Mouse (Mus musculus) liver, embryonic 12.5 days (tissue): ENCODE measurements at regions not wholly inside any gene's neighbourhood (a gene's known extent, or its start where the extent isn't known, plus 50 kb on each side); places are given as distances from the start of the nearest gene placed in this dataset.
"Not testable (repeated sequence)": the region's sequence is repeated elsewhere in the genome, so short reads cannot be mapped to it uniquely, and the experiment has no call there.

Source experiments
- ATAC-seq: fragments of 200-750 bp; cut with Nextera tagmentation; 2 replicates; pipeline ENCODE4 v1.8.0; 2017; ENCODE audit warnings: moderate number of reproducible peaks, mild to moderate bottlenecking, moderate library complexity
- H3K27ac ChIP-seq: fragments of 300-500 bp; sonication (generic); 2 replicates; pipeline ENCODE4 v1.5.1; 2016; ENCODE audit warnings: mild to moderate bottlenecking
- H3K27me3 ChIP-seq: fragments of 300-500 bp; sonication (generic); replicated peaks from 2 replicates; pipeline ENCODE4 v1.6.1; 2016; ENCODE audit warnings: mild to moderate bottlenecking, moderate library complexity
- H3K36me3 ChIP-seq: fragments of 300-500 bp; sonication (generic); 2 replicates; pipeline ENCODE4 v1.6.1; 2016; ENCODE audit warnings: mild to moderate bottlenecking, moderate library complexity
- H3K4me1 ChIP-seq: fragments of 300-500 bp; sonication (generic); 2 replicates; pipeline ENCODE4 v1.6.1; 2016
- H3K4me2 ChIP-seq: fragments of 300-500 bp; sonication (generic); 2 replicates; pipeline ENCODE4 v1.6.1; 2016; ENCODE audit warnings: mild to moderate bottlenecking, moderate library complexity
- H3K4me3 ChIP-seq: fragments of 300-500 bp; sonication (generic); 2 replicates; pipeline ENCODE4 v1.5.1; 2016; ENCODE audit warnings: mild to moderate bottlenecking, moderate library complexity
- H3K9ac ChIP-seq: fragments of 300-500 bp; sonication (generic); 2 replicates; pipeline ENCODE4 v1.6.1; 2016; ENCODE audit warnings: mild to moderate bottlenecking, moderate library complexity
- H3K9me3 ChIP-seq: fragments of 300-500 bp; sonication (generic); replicated peaks from 2 replicates; pipeline ENCODE4 v1.6.1; 2016; ENCODE audit warnings: mild to moderate bottlenecking, moderate library complexity
- whole genome bisulfite sequencing: fragments of 180-500 bp; shearing (Covaris S2); methylation state at CpG from one replicate; pipeline ENCODE4 v1.1.7; 2016; ENCODE audit not compliant: insufficient replicate concordance; 5-methylcytosine and 5-hydroxymethylcytosine counted together

- Histone ChIP-seq H3K27me3 (no peaks in the 10 kb centered on the region), H3K4me1 (no peaks in the 10 kb centered on the region), H3K9ac (no peak overlapping the region), H3K9me3 (no peaks in the 10 kb centered on the region), H3K4me3 (no peak overlapping the region), H3K36me3 (no peaks in the 10 kb centered on the region), H3K4me2 (no peak overlapping the region), H3K27ac (no peak overlapping the region)
- no peak for ATAC-seq
- WGBS = 33% methylated on average over 3 of the region's 3 CpGs
These were observed 58.7 kb upstream of the Olig3 start for GRCm38 (mm10) chr10:19297669-19298068.

GRCm38 (mm10) chr10:19295388-19296013 is 60.8 kb upstream of the Olig3 start:
- Histone ChIP-seq H3K9ac (no peak overlapping the region), H3K4me3 (no peak overlapping the region), H3K36me3 (no peaks in the 10 kb centered on the region), H3K27ac (no peak overlapping the region), H3K9me3 (no peaks in the 10 kb centered on the region), H3K27me3 (no peaks in the 10 kb centered on the region), H3K4me1 (no peaks in the 10 kb centered on the region), H3K4me2 (no peak overlapping the region)
- WGBS = 65% methylated on average over 7 of the region's 7 CpGs
- no peak for ATAC-seq

DNA sequence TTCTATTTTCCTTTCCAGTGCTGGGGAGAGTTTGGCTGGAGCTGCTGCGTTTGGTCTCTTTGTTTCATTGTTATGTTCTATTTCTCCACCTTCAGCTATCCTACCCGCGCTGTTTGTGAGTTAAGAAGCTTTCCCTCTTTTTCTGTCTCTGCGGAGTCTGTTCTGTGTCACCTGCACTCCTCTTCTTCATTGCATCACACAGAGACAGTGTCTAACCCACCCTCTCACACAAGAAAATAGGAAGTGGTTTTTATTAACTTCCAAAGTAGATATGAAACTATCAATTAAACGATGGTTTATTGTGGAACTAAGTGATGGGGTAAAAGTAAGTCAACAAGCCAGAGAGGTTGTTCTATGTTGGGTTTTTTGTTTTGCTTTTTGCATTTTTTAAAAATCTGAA is 64.9 kb upstream of the Olig3 start:
- Histone ChIP-seq H3K9me3 (no peaks in the 10 kb centered on the region), H3K4me2 (no peak overlapping the region), H3K27ac (no peak overlapping the region), H3K36me3 (no peaks in the 10 kb centered on the region), H3K27me3 (no peaks in the 10 kb centered on the region), H3K4me1 (no peaks in the 10 kb centered on the region), H3K4me3 (no peak overlapping the region), H3K9ac (no peak overlapping the region)
- WGBS = 66% methylated on average over 5 of the region's 5 CpGs
- ATAC-seq = no peak

DNA sequence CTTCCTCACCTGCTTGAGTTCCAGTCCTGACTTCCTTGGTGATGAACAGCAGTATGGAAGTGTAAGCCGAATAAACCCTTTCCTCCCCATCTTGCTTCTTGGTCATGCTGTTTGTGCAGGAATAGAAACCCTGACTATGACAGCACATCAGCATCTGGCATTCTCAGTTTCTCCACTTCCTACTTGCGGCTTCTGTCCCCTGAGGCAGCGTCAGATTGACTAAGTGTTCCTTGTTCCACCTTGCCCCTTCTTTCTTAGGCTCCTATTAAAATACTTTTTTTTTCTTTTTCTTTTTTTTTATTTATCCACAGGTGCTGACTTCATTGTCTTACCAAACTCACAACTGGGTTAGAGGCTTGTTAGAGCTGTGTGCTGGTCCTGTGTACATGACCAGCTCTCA is 65.3 kb upstream of the Olig3 start:
- H3K4me1 ChIP-seq, H3K9me3 ChIP-seq, H3K9ac ChIP-seq, H3K27ac ChIP-seq, H3K4me2 ChIP-seq, H3K36me3 ChIP-seq, H3K27me3 ChIP-seq, ATAC-seq, H3K4me3 ChIP-seq: not testable (repeated sequence)
- 70% methylated on average over 3 of the region's 3 CpGs for WGBS

DNA sequence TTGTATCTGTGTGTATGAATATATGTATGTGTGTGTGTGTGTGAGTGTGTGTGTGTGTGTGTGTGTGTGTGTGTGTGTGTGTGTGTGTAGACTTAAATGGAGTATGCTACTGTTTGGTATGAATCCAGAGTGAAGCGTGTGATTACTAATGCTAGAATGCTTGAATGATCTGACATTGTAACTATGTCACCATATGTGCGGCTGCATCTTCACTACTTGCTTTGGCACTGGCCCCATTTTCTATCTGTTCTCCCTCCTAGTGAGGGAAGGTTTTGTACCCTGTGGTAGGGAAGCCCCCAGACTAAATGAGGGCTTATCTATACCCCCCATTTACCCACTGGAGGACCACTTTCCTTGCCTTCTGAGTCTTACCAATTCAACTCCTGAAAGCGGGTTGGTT is 74.2 kb upstream of the Olig3 start:
- 85% methylated on average over 3 of the region's 3 CpGs for WGBS
- Histone ChIP-seq H3K4me1 (no peaks in the 10 kb centered on the region), H3K4me2 (no peak overlapping the region), H3K9me3 (no peaks in the 10 kb centered on the region), H3K36me3 (no peaks in the 10 kb centered on the region), H3K27ac (no peak overlapping the region), H3K4me3 (no peak overlapping the region), H3K9ac (no peak overlapping the region), H3K27me3 (no peaks in the 10 kb centered on the region)
- ATAC-seq = no peak

DNA sequence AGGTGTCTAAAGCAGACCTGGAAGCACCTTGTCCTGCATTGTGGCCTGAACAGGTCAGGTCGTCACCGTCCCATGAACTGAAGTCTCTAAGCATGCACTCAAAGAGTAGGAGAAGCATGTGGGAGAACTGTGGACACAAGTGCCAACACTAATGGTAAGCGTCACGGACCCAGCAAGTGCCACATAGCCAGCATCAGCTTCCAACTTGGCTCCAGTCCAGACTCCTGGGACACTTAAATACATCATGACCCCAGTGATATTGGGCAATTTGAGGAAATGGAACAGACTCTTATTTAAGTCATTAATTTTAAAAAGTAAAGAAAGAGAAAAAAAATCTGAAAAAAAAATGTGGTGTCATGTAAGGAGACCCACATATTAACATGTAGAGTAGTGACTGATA is 75.3 kb upstream of the Olig3 start:
- 75% methylated on average over 4 of the region's 4 CpGs for WGBS
- H3K27ac ChIP-seq = no peak overlapping the region
- no peaks in the 10 kb centered on the region for H3K27me3 ChIP-seq
- no peak overlapping the region for H3K4me2 ChIP-seq
- H3K9me3 ChIP-seq = no peaks in the 10 kb centered on the region
- no peak overlapping the region for H3K4me3 ChIP-seq
- no peaks in the 10 kb centered on the region for H3K36me3 ChIP-seq
- H3K9ac ChIP-seq = no peak overlapping the region
- no peak for ATAC-seq
- no peaks in the 10 kb centered on the region for H3K4me1 ChIP-seq

DNA sequence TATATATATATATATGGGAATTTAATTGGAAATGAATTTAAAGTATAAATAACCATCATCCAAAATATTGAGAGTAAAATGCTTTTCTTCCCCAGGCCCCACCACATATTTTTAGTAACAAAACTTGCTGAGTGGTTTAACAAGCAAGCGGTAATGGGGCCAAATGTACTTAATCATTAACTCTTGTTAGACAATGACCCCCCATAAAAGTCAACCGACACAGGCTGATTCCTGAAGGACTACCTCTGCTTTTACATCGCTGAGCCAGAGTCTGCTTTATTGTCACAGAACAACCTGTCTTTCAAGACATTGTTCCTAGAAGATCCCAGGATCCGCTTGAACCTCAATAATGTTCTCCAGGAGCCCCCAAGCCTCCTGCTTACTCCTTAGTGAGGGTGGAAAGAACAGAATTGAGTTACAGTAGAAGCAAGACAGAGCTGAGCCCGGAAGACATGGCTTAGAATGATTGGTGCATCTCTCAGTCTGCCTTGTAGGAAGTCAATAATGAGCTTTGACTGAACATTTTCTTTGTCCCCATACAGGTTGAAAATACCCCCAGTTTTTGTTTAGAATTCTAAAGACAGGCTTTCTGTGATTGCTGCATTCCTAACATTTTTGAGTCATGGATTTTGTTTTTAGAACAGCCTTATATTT is 78.0 kb upstream of the Olig3 start:
- WGBS = 58% methylated on average over 5 of the region's 5 CpGs
- Histone ChIP-seq H3K9me3 (no peaks in the 10 kb centered on the region), H3K27ac (no peak overlapping the region), H3K36me3 (no peaks in the 10 kb centered on the region), H3K4me3 (no peak overlapping the region), H3K4me1 (no peaks in the 10 kb centered on the region), H3K9ac (no peak overlapping the region), H3K27me3 (no peaks in the 10 kb centered on the region), H3K4me2 (no peak overlapping the region)
- ATAC-seq = no peak

- H3K9ac ChIP-seq = no peak overlapping the region
- no peaks in the 10 kb centered on the region for H3K27me3 ChIP-seq
- no peak for ATAC-seq
- H3K4me1 ChIP-seq = no peaks in the 10 kb centered on the region
- 76% methylated on average over 9 of the region's 9 CpGs for WGBS
- no peak overlapping the region for H3K4me2 ChIP-seq
- no peak overlapping the region for H3K4me3 ChIP-seq
- no peaks in the 10 kb centered on the region for H3K36me3 ChIP-seq
- no peak overlapping the region for H3K27ac ChIP-seq
- no peaks in the 10 kb centered on the region for H3K9me3 ChIP-seq
These were observed 79.1 kb upstream of the Olig3 start for GRCm38 (mm10) chr10:19277103-19277827.

DNA sequence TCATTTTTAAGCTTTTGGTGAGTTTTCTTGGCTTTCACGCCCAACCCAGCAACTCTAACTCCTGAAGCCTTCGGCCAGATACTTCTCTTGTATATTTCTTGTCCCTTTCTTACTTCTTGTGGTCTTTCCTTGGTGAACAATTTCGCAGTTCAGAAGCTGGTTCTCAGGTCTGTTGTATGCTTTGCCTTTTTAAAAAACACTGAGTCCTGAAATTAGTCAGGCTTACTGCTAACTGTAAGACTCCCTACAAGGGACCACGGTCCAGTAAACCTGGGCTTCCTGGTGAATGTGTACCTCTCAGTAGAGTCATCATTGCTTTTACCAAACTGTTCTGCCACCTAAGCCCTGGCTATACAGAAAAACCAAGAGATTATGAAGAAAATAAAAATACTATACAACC is 81.3 kb upstream of the Olig3 start:
- Histone ChIP-seq H3K9me3 (no peaks in the 10 kb centered on the region), H3K4me3 (no peak overlapping the region), H3K4me1 (no peaks in the 10 kb centered on the region), H3K36me3 (no peaks in the 10 kb centered on the region), H3K27me3 (no peaks in the 10 kb centered on the region), H3K27ac (no peak overlapping the region), H3K4me2 (no peak overlapping the region), H3K9ac (no peak overlapping the region)
- no peak for ATAC-seq
- 63% methylated on average over 4 of the region's 4 CpGs for WGBS

GRCm38 (mm10) chr10:19269418-19269817 is 86.9 kb upstream of the Olig3 start:
- H3K4me3 ChIP-seq = no peak overlapping the region
- H3K9ac ChIP-seq = no peak overlapping the region
- no peak overlapping the region for H3K27ac ChIP-seq
- H3K27me3 ChIP-seq = no peaks in the 10 kb centered on the region
- no peak overlapping the region for H3K4me2 ChIP-seq
- H3K9me3 ChIP-seq = no peaks in the 10 kb centered on the region
- H3K36me3 ChIP-seq = no peaks in the 10 kb centered on the region
- 53% methylated on average over 1 of the region's 1 CpGs for WGBS
- H3K4me1 ChIP-seq = no peaks in the 10 kb centered on the region
- no peak for ATAC-seq

GRCm38 (mm10) chr10:19268051-19268450 is 88.3 kb upstream of the Olig3 start:
- Histone ChIP-seq H3K4me1 (no peaks in the 10 kb centered on the region), H3K9ac (no peak overlapping the region), H3K4me2 (no peak overlapping the region), H3K36me3 (no peaks in the 10 kb centered on the region), H3K27me3 (no peaks in the 10 kb centered on the region), H3K27ac (no peak overlapping the region), H3K4me3 (no peak overlapping the region), H3K9me3 (no peaks in the 10 kb centered on the region)
- 23% methylated on average over 4 of the region's 4 CpGs for WGBS
- ATAC-seq = no peak

DNA sequence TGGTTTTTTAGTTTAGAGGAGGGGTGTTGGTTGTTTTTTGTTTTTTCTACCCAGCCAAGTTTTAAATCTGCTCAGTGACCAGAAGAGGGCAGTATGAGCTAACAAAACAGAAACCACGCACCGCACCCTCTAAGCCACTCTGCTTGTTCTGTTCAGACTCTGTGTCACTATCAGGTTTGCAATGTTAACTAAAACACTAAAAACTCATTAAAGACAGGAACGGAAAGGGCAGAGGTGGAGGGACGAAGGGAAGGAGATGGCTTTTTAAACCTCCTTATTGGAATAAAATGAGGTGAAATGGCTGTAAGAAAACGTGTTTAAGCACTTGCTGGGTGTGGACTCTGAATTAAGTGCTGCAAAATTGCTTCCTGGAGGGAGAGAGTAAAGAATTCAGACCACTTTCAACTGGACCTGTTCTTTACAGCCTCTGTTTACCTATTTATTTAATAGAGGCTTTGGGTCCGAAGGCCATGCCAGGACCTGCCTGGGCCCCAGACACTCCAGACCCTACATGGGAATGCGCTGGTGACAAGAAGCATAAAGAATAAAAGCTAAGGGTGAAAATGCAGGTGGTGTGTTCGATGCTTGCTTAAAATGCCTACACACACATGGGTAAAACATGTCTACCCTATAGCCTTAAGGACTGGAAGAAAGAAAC is 116.1 kb upstream of the Olig3 start:
- no peaks in the 10 kb centered on the region for H3K9me3 ChIP-seq
- H3K4me2 ChIP-seq = no peak overlapping the region
- H3K36me3 ChIP-seq = no peaks in the 10 kb centered on the region
- no peaks in the 10 kb centered on the region for H3K27me3 ChIP-seq
- no peak for ATAC-seq
- H3K4me1 ChIP-seq = no peaks in the 10 kb centered on the region
- H3K27ac ChIP-seq = no peak overlapping the region
- no peak overlapping the region for H3K4me3 ChIP-seq
- H3K9ac ChIP-seq = no peak overlapping the region
- 36% methylated on average over 8 of the region's 8 CpGs for WGBS
